Mouse (Mus musculus): ENCODE results near the gene Wwtr1. TPM values are rescaled to one million over a fixed set of nuclear protein-coding genes. Genes with fewer than 3 reads are reported as not detected.
A peak's percentile ranks its signal among the peaks of the same experiment; 100 is the strongest.

Gene Wwtr1
- polyA plus RNA-seq, 2 experiments: 0.93 to 1.5 TPM

DNA sequence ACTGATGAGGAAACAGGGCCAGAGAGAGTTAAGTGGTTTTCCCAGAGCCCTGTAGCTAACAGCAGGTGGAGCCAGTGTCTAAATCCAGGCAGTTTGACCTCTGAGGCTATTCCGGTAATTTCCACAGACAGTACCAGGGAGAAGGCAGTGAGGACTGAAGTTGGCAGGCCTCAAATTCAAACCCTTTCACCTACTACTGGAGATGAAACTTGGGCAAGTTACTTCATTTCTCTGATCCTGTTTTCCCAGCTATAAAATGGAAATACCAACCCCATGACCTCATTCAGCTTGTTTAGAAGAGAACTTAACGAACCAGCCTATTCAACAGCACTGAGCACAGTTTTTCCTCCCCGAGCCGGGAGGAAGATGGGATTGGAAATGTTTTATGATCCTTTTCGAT, 105.4 kb downstream of the Wwtr1 start:
- ATAC-seq (ENCODE audit: insufficient read depth) (no peak), DNase-seq (ENCODE audit: low read depth in 3 of 3, low spot score in 3 of 3) (no peak)
- 44% methylated on average over 5 of the region's 5 CpGs for WGBS (ENCODE audit: insufficient replicate concordance)
- Histone ChIP-seq H3K4me3 (ENCODE audit: insufficient read depth in 1 of 2, low read depth in 2 of 2, low read length in 2 of 2) (no peak overlapping the region), H3K9ac (replicated peaks) (no peak overlapping the region), H3K9me3 (ENCODE audit: control insufficient read depth, low read length) (no peaks in the 10 kb centered on the region), H3K4me1 (replicated peaks; ENCODE audit: control insufficient read depth in 2 of 2, insufficient read depth in 2 of 2, low read length in 1 of 2) (no peaks in the 10 kb centered on the region; a peak in 1 of 4 replicates), H3K4me2 (ENCODE audit: low read depth) (no peak overlapping the region), H3K36me3 (replicated peaks; ENCODE audit: control insufficient read depth, insufficient read depth, low read depth) (no peaks in the 10 kb centered on the region), H3K27me3 (ENCODE audit: control insufficient read depth, insufficient read depth, low read length) (no peaks in the 10 kb centered on the region), H3K27ac (no peak overlapping the region)
- TF ChIP-seq EP300 (IDR thresholded peaks at IDR 0.05; ENCODE audit: low read depth) (no peak), CTCF (IDR thresholded peaks at IDR 0.05; ENCODE audit: low read depth) (peak; percentile 47)

DNA sequence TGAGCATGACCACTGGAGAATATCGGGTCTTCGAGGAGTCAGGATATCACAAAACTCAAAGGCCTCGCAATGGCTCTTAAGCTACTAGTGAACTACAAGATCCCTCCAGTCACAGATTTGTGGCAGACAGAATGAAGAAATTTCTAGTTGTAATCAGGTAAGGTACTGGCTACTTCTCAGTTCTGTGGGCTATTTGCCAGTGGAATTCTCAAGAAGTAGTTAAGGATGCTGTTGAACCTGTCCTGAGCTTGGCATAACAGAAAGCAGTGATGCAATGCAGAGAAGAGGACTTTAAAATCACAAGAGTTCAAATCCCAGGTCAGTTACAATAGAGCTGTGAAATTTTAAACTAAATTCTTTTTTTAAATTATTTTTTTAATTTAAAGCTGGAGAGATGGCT, 106.4 kb downstream of the Wwtr1 start:
- no peak for ATAC-seq (ENCODE audit: insufficient read depth)
- 78% methylated on average over 3 of the region's 3 CpGs for WGBS (ENCODE audit: insufficient replicate concordance)

DNA sequence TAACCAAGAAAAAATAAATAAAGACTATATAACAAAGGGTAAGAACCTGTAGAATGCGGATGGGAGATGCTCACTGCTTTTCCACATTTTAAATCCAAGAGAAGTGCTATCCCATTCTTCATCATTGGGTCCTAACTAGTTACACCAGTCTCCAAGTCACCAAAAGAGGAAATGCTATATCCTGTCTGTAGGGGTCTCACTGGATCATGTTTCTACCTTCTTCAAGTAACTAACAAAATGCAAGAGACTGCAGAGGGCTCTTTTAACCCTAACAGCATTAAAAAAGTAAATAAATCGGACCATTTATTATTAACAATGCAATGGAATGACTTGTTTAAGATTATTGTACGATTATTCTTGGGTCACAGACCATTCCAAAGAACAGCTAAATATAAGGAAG, 109.4 kb downstream of the Wwtr1 start:
- DNase-seq (ENCODE audit: low read depth in 3 of 3, low spot score in 3 of 3): no peak
- TF ChIP-seq CTCF (IDR thresholded peaks at IDR 0.05; ENCODE audit: low read depth) (no peak), EP300 (IDR thresholded peaks at IDR 0.05; ENCODE audit: low read depth) (no peak)
- H3K4me1 ChIP-seq (replicated peaks; ENCODE audit: control insufficient read depth in 2 of 2, insufficient read depth in 2 of 2, low read length in 1 of 2): no peaks in the 10 kb centered on the region; a peak in 1 of 4 replicates

More for the DNA sequence above, 106.4 kb downstream of the Wwtr1 start:
- H3K9me3 ChIP-seq (ENCODE audit: control insufficient read depth, low read length): no peaks in the 10 kb centered on the region
- no peak overlapping the region for H3K4me3 ChIP-seq (ENCODE audit: insufficient read depth in 1 of 2, low read depth in 2 of 2, low read length in 2 of 2)
- no peak overlapping the region for H3K27ac ChIP-seq
- TF ChIP-seq EP300 (IDR thresholded peaks at IDR 0.05; ENCODE audit: low read depth): no peak
- TF ChIP-seq CTCF (IDR thresholded peaks at IDR 0.05; ENCODE audit: low read depth): no peak
- DNase-seq (ENCODE audit: low read depth in 3 of 3, low spot score in 3 of 3): no peak
- H3K36me3 ChIP-seq (replicated peaks; ENCODE audit: control insufficient read depth, insufficient read depth, low read depth): no peaks in the 10 kb centered on the region
- H3K4me1 ChIP-seq (replicated peaks; ENCODE audit: control insufficient read depth in 2 of 2, insufficient read depth in 2 of 2, low read length in 1 of 2): no peaks in the 10 kb centered on the region; a peak in 1 of 4 replicates
- H3K9ac ChIP-seq (replicated peaks): no peak overlapping the region
- no peak overlapping the region for H3K4me2 ChIP-seq (ENCODE audit: low read depth)
- H3K27me3 ChIP-seq (ENCODE audit: control insufficient read depth, insufficient read depth, low read length): no peaks in the 10 kb centered on the region

DNA sequence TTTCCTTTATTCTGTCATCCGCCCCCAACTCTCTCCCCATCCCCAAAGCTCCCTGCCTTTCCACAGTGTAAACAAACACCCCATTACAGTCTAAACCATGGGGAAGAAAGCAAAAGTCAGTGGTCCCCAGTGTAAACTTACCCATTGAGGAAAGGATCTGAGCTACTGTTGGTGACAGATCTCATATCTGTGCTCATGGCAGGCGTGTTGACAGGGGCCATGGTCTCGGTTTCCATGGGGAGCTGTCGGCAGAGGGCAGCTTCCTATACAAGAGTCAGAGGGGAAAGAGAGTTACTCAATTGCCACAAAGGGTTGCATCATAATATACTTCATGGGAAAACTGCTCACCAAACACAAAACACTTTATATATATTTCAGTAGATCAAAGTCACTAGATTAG, 112.4 kb downstream of the Wwtr1 start:
- Histone ChIP-seq H3K36me3 (replicated peaks; ENCODE audit: control insufficient read depth, insufficient read depth, low read depth) (no peaks in the 10 kb centered on the region), H3K27me3 (ENCODE audit: control insufficient read depth, insufficient read depth, low read length) (no peaks in the 10 kb centered on the region), H3K9ac (replicated peaks) (no peak overlapping the region), H3K4me3 (ENCODE audit: insufficient read depth in 1 of 2, low read depth in 2 of 2, low read length in 2 of 2) (no peak overlapping the region), H3K4me1 (replicated peaks; ENCODE audit: control insufficient read depth in 2 of 2, insufficient read depth in 2 of 2, low read length in 1 of 2) (no peaks in the 10 kb centered on the region), H3K27ac (no peak overlapping the region), H3K4me2 (ENCODE audit: low read depth) (no peak overlapping the region), H3K9me3 (ENCODE audit: control insufficient read depth, low read length) (no peaks in the 10 kb centered on the region)
- ATAC-seq (ENCODE audit: insufficient read depth) (no peak), DNase-seq (ENCODE audit: low read depth in 3 of 3, low spot score in 3 of 3) (no peak)
- TF ChIP-seq CTCF (IDR thresholded peaks at IDR 0.05; ENCODE audit: low read depth): no peak
- no peak for TF ChIP-seq EP300 (IDR thresholded peaks at IDR 0.05; ENCODE audit: low read depth)
- WGBS (ENCODE audit: insufficient replicate concordance): 59% methylated on average over 4 of the region's 4 CpGs

More for the DNA sequence above, 109.4 kb downstream of the Wwtr1 start:
- no peaks in the 10 kb centered on the region for H3K36me3 ChIP-seq (replicated peaks; ENCODE audit: control insufficient read depth, insufficient read depth, low read depth)
- H3K27me3 ChIP-seq (ENCODE audit: control insufficient read depth, insufficient read depth, low read length): no peaks in the 10 kb centered on the region
- no peak overlapping the region for H3K27ac ChIP-seq
- H3K9ac ChIP-seq (replicated peaks): no peak overlapping the region
- 33% methylated on average over 3 of the region's 3 CpGs for WGBS (ENCODE audit: insufficient replicate concordance)
- H3K4me3 ChIP-seq (ENCODE audit: insufficient read depth in 1 of 2, low read depth in 2 of 2, low read length in 2 of 2): no peak overlapping the region
- ATAC-seq (ENCODE audit: insufficient read depth): no peak
- H3K4me2 ChIP-seq (ENCODE audit: low read depth): no peak overlapping the region
- no peaks in the 10 kb centered on the region for H3K9me3 ChIP-seq (ENCODE audit: control insufficient read depth, low read length)

DNA sequence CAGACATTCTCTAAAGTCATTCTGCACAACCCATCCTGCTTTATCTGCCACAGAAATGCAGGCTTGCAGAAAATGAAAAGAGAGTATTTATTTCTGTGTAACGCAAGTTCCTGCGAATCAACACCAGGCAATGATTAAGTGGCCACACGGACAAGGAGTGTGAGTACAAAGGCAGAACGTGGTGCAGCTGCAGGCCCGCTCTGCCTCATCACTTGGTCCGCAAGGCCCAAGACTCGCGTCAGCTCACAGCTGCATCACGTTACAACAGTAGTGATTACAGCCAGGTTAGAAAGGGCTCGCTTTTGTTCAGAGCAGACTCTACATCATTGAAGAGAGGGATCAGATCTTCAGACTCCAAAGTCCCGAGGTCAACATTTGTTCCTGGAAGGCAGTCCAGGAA, 117.1 kb downstream of the Wwtr1 start:
- Histone ChIP-seq H3K9me3 (ENCODE audit: control insufficient read depth, low read length) (no peaks in the 10 kb centered on the region), H3K4me3 (ENCODE audit: insufficient read depth in 1 of 2, low read depth in 2 of 2, low read length in 2 of 2) (no peak overlapping the region), H3K27me3 (ENCODE audit: control insufficient read depth, insufficient read depth, low read length) (no peaks in the 10 kb centered on the region), H3K27ac (no peak overlapping the region), H3K4me1 (replicated peaks; ENCODE audit: control insufficient read depth in 2 of 2, insufficient read depth in 2 of 2, low read length in 1 of 2) (no peaks in the 10 kb centered on the region), H3K36me3 (replicated peaks; ENCODE audit: control insufficient read depth, insufficient read depth, low read depth) (no peaks in the 10 kb centered on the region), H3K4me2 (ENCODE audit: low read depth) (no peak overlapping the region), H3K9ac (replicated peaks) (no peak overlapping the region)
- ATAC-seq (ENCODE audit: insufficient read depth) (no peak), DNase-seq (ENCODE audit: low read depth in 3 of 3, low spot score in 3 of 3) (no peak)
- TF ChIP-seq EP300 (IDR thresholded peaks at IDR 0.05; ENCODE audit: low read depth) (no peak), CTCF (IDR thresholded peaks at IDR 0.05; ENCODE audit: low read depth) (no peak)
- WGBS (ENCODE audit: insufficient replicate concordance): 75% methylated on average over 11 of the region's 11 CpGs

Measured in liver, embryonic 14.5 days (tissue).